Mouse (Mus musculus): Measurements from ENCODE around the gene Zfp612.
A peak's percentile ranks its signal among the peaks of the same experiment; 100 is the strongest.
"Not testable (repeated sequence)": the region's sequence is repeated elsewhere in the genome, so short reads cannot be mapped to it uniquely, and the experiment has no call there.

The Zfp612 gene

DNA sequence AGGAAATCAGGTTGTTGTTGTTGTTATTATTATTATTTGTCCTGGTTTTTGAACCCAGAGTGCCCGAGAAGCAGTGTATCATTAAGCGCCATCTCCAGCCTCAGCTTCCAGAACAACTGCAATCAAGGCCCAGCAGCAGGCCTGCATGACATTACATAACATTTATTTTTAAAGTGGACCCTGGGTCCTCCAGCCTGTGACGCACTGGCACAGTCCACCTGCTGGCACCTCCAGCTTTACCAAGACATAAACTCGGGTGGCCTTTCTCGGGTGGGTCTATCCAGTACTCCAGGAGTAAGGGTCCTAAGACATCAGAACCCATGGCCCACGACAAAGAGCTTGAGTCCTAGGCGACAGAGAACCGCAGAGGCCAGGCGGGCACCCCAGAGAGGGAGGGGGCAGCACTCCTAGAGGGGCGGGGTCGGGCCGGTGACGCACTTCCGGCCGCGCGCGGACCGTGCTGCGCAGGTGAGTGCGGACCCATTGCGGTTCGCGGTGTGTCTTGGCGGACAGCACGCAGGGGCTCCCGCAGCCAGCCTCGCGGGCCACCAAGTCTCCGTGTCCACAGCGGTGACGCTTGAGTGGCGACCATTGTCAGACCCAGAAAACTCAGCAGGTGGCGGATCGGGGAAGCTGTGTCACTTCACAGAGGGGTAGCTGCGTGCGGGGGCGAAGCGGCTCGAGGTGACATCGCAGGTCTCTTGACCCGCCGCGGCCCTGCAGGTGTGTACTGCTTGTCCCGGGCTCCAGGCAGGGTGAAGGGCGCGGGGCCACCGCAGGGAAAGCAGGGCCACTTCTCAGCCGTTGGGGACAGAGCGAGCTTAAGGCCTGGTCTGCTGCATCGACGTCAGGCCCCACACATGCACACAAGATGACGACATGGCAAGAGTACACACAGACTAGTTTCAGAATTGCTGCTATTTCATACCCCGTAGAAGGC is at the start of gene Zfp612:
TSS of gene Zfp612 (plus strand) at position 465 of the 940 bp plus-strand sequence.
- peak; percentile 57 to 69 for DNase-seq (ENCODE audit: low spot score in 2 of 2)

DNA sequence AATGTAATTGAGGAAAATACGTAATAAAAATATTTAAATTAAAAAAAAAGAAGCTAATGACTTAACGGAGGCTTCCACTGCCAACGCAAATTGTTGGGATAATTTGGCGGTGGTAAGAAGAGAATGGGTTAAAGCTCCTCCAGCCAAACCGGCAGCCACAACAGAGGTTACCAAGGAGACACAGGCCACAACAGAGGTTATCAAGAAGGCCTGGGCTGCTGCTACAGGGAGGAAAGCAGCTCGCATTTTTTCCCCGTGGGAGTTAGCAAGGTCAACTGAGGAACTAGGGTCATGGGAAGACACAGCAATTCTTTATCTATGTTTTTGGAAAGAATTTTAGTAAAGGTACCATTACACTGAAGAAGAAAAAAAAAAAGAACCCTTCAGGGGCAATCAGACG is 45.8 kb upstream of the Zfp612 start:
- not testable (repeated sequence) for DNase-seq (ENCODE audit: low spot score in 2 of 2)

DNA sequence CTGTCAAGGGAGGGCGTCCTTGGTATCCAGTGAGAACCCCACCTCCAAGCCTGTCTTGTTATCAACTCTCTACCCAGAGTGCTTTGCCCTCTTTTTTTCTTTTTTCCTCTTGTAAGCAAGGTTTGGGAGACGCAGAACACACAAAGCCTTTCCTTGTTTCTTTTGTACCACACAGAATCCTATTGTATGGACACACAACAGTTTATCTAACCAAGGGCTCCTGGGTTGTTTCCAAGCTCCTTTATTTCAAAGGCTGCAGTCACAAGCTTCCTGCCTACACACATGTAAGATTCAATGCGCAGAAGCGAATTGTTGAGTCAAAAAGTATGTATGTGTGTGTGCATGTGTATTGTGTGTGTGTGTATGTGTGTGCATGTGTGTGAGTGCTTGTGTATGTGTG is 45.2 kb upstream of the Zfp612 start:
- DNase-seq (ENCODE audit: low spot score in 2 of 2) = no peak

DNA sequence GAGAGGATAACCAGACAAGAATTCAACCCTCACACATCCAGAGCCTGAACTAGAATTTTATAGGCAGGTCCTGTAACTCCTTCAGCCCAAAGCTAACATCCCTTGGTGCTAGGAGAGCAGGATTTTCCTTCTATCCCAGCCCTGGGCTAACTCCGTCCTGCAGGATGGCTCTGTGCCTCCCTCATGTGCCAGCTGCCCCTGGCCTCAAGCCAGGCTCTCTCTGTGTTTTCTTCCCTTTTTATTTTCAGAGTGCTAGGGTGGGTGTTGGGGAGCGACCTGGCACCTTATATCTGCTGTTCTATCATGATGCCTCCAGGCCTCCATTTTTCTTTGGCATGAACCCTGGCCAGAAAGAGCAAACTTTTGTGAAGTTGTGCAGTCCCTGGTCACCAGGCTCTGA is 43.4 kb upstream of the Zfp612 start:
- DNase-seq (ENCODE audit: low spot score in 2 of 2) = no peak

DNA sequence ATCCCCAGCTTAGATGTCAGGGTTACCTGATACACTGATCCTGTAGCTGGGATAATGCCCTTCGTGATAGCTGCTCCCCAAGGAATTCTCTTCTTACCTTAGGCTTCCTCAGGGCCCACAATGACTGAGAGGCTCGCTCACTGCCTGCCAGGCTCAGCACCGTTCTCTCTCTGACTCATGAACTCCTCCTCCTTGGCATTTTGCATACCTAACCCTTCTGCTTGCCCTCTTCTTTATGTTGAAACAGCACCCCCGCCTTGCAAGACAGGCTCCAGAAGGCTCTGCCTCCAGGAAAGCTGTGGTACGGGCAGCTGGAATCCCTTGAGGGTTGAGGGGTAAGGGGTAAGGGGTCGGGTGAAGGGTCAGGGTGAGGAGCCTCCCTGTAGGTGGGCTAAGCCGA is 40.3 kb upstream of the Zfp612 start:
- DNase-seq (ENCODE audit: low spot score in 2 of 2) = no peak

DNA sequence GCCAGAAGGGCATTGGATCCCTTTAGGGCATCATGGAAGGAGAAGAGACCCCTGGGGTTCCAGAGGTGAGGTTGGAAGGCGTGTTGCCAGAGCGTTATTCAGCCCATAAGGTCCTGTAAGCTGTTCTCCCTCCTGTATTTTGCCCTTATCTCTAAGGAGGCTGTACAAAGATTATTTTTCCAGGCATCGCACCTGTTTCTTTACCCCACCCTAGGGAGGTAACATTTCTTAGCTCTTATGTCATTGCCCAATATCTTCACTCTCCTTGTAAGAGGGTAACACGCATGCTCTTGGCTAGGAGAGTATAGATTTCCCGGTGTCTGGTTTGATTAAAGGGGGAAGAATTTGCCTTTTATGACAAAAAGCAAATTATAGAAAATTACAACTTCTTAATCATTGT is 39.9 kb upstream of the Zfp612 start, which contains the start of gene Chst4:
TSS of gene Chst4 (minus strand) at position 82 of the 400 bp plus-strand sequence.
- DNase-seq (ENCODE audit: low spot score in 2 of 2) = no peak

DNA sequence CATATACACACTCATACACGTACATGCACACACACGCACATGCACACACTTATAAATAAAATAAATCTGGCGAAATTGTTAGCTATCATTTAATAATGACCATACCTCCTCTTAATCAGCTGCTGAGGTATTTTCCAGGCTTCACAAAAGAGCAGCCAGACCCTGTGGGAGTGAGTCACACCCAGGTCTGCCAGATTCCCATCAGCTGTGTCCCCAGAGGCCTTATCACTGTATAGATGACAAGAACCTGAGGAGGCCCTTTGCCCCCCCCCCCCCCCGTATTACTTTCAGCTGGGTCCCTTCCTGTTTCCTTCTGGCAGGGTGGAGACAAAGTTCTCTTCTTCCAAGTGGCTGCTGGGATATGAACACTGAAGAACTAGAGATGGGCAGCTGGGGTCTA is 39.0 kb upstream of the Zfp612 start:
- DNase-seq (ENCODE audit: low spot score in 2 of 2) = no peak

DNA sequence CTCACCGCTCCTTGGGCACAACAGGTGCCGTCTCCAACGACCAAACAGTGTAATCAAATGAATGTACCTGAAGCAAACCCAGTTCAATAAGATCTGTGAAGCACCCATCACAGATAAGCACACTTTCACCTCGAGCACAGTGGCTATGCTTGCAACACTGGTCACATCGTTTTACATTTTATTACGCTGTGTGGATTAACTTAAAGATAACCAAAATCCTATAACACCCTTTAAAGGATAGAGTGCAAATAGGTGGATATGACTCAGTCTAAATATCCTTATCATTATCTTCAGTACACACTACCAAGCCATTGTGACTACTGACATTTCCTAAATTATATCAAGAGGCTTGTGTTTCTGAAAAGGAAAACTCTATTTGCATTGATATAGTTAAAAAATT is 28.3 kb upstream of the Zfp612 start:
- DNase-seq (ENCODE audit: low spot score in 2 of 2) = no peak

DNA sequence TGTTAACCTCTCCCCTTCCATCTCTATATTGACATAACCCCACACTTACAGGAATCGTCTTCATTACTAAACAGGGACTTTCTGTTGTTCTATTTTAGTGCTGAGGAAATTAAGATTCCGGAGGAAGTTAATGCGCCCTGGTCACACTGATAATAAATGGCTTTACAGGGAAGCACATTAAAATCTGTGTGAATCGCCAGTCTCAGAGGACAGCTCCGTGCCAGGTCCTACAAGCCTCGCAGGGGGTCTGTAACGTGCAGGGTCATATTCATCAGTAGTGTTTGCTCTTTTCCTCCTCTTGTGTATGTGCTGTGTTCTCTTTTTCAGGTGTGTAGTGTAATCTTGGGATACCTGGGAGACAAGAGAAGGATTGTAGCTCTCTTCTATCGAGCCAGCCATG is 21.3 kb upstream of the Zfp612 start:
- DNase-seq (ENCODE audit: low spot score in 2 of 2) = no peak

DNA sequence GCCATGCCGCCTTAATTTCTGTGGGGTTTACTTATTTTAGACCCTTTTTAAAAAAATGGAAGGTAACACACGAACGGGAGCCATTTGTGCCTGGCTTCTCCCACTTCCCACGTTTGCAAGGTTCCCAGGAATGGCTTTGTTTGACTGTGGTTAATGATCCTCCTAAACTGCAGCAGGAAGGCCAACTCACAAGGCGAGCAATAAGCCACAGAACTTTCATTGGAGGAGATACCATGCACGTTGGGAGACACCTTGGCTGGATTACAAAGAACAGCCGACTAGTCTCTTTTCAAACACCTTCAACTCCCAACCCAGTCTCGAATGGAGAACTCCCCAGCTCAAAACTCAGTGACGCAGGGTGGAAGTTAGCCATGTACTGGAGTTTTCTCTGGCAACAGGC is 15.4 kb upstream of the Zfp612 start:
- DNase-seq (ENCODE audit: low spot score in 2 of 2) = no peak

DNA sequence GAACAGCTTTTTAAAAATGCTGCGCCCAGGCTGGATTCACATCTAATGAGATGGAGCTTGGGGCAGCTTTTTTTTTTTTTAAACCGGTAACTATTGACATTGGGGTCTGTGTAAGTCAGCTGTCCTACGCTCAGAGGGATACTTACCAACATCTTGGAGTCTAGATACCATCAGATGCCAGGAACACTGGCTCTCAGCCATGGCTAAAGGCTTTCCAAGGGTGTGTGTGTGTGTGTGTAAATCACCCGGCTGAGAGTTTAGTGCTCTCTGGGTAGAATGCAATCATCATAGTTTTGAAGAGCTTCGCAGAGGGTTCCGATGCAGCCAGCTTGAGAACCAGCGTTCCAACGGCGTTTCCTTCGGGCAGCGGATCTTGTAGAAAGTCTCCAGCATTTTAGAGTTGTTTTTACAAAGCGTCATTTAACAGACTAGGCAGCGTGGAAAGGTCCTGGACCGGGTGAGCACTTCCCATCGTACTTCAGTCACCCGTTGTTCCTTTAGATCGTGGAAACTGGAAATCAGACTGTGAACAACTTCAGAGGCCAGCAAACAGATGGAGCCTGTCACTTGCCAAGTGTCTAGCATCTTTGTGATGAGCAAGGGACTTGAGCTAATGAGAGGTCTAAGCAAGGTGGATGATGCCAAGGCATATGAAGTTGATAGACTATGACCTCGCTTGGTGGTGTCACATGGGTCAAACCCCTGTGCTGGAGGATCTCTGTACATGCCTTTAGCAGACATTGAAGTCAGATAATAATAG is 14.8 kb upstream of the Zfp612 start:
- no peak for DNase-seq (ENCODE audit: low spot score in 2 of 2)

DNA sequence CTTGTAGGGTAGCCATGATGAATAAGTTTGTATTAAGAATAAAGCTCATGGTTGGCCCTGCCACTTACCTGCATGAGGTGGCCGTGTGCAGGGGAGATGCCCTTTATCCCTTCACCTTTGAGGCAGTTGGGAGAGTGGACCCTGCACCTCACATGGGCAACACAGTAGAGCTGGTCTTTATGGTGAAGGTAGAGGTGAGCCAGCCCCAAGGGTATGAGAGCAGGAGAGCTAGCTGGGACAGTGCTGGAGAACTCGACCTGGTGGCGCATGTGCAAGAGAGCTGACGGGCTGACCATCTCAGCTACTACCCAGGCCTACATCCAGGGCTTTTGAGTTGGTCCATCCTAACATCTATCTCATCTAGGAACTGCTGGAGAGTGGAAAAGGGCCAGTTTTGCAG is 13.9 kb upstream of the Zfp612 start:
- no peak for DNase-seq (ENCODE audit: low spot score in 2 of 2)

DNA sequence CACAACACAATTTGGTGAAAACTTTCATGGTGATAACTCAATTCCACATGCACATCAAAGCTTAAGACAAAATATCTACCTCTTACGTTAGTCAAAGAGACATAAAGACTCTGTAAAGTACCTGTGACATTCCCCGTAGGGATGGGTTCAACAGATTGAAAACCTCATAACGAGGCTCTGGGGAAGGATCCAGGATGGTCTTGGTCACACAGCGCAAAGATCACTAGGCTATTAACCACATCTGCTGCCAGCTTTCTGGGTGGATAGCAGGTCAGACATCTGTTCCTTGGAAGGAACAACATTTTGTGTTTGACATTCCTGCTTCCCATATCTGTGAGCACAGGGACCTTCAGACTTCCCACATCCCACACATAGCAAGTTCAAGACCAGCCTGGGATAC is 9.8 kb upstream of the Zfp612 start:
- no peak for DNase-seq (ENCODE audit: low spot score in 2 of 2)

DNA sequence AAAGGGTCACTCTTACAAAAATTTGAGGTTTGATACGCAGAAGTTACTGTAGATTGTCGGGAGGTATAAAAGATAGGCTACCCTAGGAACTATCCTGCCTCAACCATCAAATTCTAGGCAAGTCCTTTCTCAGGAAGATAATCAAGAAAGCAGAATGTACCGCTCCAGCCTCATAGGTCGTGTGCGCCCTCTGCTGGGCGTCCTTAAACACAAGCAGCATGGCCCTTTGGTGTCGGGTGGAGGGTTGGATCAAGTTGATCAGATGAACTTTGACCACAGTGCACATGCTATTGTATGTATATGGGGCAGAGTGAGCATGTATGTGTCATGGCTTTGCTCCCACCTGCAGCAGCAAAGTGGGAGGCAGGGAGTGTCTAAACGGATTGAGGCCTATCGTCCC is 7.9 kb upstream of the Zfp612 start:
- DNase-seq (ENCODE audit: low spot score in 2 of 2) = peak; percentile 21 to 30

DNA sequence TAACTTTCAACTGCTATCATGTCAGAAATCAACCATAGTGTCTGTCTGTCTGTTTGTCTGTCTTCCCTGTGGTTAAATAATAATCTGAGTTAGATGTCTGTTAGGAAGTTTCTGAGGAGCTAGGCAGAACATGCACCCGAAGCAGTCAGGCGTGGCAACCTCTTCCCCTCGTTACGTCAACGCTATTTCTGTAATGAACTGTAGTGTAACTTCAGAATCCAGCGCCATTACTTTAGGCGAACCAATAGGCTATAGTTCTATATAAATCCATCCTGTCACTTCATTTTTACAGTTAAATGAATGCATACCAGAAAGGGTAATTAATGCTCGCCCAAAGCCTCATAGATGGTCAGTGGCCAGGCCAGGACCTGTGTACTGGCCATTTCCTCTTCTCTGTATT is 5.0 kb upstream of the Zfp612 start:
- DNase-seq (ENCODE audit: low spot score in 2 of 2) = no peak

DNA sequence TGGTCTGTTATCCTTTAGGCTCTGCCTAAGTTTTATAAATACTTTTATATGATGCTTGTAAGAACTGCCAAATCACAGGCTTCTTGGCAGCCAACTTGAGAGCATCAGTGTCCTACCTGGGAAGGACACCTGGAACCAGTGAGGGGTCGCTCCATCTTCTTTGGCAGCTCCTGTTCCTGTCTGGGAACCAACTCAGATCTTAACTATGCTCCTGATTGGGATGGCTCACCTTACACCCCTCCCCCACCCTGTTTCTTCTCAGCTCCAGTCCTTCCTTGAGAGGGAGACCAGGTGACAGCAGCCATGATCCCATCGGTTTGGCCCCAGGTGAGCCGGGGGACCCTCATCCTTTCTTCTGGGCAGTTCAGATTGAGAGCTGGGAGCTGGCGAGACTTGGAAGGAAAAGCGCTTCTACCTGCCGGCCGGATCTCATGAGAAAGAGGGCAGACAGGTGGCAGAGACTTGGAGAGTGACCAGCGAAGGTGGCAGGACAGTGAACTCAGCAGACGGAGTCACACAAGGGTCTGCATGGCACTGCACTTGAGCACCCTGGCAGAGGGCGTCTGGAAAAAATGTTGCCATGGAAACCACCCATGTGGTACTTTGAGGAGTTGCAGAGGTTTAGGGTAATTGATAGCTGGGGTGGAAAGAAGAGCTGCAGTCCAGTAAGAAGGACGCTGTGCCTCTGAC is 3.0 kb downstream of the Zfp612 start:
- DNase-seq (ENCODE audit: low spot score in 2 of 2) = no peak

DNA sequence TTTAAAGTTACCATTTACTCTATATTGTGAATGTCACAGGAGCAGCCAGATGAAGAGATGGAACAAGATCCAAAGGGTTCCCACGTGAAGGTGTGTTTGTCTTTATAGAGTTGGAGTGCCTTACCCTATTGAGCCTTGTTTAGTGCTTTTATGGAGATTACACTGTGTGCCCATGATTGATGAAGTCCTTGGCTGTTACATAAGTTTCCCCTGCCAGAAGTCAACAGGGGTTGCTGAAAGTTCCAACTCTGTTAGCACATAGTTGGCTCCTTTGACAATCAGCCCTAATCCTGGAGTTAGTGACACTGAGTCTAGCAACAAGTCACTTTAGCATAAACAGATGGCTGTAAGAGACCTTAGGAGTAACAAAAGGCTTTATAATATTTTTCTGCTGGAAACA is 12.3 kb downstream of the Zfp612 start:
- no peak for DNase-seq (ENCODE audit: low spot score in 2 of 2)

DNA sequence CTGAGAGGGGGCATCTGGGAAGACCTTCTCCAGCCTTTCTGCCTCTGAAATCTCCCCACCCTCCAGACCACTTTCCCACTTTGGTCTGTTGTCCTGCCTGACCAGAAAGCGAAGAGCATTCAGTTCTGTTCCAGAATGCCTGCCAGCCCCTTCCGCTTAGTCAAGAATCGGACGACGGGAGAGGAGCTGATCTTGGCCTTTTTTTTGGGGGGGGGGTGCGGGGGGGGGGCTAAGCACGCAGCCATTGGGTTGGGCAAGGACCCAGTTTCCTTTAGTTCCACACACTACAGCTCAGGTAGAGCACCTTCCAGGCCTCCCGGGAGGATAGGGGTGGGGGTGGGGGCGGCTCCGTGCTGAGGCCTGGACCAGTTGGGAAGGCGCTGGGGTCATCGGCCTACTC is 21.4 kb downstream of the Zfp612 start, which contains the start of gene Gm21964:
TSS of gene Gm21964 (plus strand) at position 301 of the 400 bp plus-strand sequence.
- no peak for DNase-seq (ENCODE audit: low spot score in 2 of 2)

DNA sequence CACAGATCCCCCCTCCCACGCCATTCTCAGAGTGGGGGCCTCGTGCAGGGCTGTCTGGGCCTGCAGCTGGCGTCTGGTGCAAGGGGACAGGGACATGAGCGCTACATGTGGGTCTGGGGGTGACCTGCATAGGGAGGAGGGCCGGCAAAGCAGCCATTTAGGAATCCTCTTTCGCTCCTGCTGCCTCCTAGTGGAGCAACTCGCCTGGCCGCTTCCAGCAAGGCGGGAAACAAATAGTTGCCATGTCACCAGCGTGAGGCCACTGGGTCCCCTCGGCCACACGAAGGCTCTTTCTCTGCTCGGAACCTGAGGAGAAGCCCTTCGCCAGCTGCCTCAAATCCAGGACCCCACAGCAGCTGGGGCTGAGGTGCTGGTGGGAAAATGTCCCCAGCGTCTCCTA is 22.1 kb downstream of the Zfp612 start:
- DNase-seq (ENCODE audit: low spot score in 2 of 2) = no peak

DNA sequence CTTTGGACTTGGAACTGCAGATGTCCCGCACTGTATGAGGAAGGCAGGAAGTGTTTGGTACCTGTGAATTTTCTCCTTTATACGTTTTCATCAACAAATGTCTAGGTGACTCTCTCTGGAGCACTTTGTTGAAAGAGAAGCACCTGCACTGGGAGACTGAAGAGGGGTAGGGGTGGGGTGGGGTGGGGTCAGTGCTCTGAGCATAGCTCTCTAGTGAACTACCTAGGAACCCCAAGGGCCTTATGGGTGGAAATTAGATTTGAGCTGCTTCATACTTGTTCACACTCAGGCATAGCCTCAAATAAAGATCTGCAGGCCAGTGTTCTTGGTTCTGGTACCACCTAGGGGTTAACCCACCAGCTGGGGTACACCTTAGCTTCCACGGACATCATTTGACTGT is 23.1 kb downstream of the Zfp612 start, which contains the start of gene Gm17720:
TSS of gene Gm17720 (minus strand) at position 101 of the 400 bp plus-strand sequence.
- DNase-seq (ENCODE audit: low spot score in 2 of 2) = no peak

DNA sequence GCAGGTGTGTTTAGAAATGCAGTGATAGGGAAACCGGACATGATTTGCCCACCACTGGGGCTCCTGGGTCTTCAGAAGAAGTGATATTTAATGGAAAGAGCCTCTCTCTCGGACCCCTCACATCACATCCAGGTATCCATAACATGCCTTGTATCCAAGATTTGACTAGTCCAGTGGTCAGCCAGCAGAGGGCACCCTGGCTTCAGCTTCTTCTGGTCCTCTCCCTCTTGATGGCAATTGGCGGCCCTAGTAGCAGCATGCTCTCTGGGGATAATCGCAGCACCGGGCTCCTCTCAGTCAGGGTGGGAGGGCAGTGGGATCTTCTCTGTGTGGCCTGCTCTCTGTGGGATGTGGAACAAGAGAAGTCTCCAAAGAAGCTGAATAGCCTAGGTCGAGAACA is 40.2 kb downstream of the Zfp612 start:
- DNase-seq (ENCODE audit: low spot score in 2 of 2) = no peak

DNA sequence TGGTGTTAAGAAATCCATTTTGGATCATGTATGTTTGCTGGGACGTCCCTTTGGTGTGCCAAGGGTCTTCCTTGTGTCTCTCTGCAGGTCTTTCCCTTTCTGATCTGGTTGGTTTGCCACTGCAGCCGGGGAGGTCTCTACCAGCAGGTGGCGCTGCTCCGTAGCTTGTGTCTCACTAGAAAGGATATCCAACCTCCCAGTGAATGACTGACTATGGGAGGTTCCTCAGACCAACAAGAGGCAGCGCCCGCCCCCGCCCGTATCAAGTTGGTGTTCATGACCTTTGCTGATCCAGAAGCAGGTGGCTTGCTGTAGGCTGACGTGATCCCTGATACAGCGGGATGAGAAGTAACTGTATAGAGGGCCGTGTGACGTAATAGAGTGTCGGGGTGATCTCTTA is 51.0 kb downstream of the Zfp612 start:
- DNase-seq (ENCODE audit: low spot score in 2 of 2) = peak; percentile 66 to 74
